Mouse (Mus musculus) kidney, adult 2 months (tissue): Measurements from ENCODE around the gene Vill.

ENCODE experiments used
- CTCF ChIP-seq: fragments of 200-500 bp; conservative IDR thresholded peaks from 2 replicates; pipeline ENCODE4 v1.5.1; 2011; ENCODE audit warnings: low read depth, mild to moderate bottlenecking, control low read depth, low read length, moderate library complexity, mixed read lengths; ENCODE audit not compliant: insufficient read depth, insufficient read length
- POLR2A ChIP-seq: fragments of 200-500 bp; IDR thresholded peaks from one replicate; pipeline ENCODE4 v1.6.1; 2011; ENCODE audit warnings: low read depth, low read length, control low read depth

GRCm38 (mm10) chr9:119091581-119092310 is 39.2 kb downstream of the Vill start:
- no peak for TF ChIP-seq CTCF
- no peak for TF ChIP-seq POLR2A
